Mouse (Mus musculus): ENCODE results near the gene Ubash3a.

GRCm38 (mm10) chr17:31275181-31275580 is 67.5 kb downstream of the Ubash3a start:
- TF ChIP-seq CTCF (IDR thresholded peaks at IDR 0.05; ENCODE audit: extremely low read depth, insufficient read depth, low read length) (no peak), POLR2A (IDR thresholded peaks at IDR 0.05; ENCODE audit: extremely low read depth, insufficient read depth, low read length) (no peak)
